Mouse (Mus musculus): ENCODE data around the gene Slc24a2. TPM values are rescaled to one million over a fixed set of nuclear protein-coding genes. Genes with fewer than 3 reads are reported as not detected.

The Slc24a2 gene
- total and polyA plus RNA-seq, 3 experiments = not detected

DNA sequence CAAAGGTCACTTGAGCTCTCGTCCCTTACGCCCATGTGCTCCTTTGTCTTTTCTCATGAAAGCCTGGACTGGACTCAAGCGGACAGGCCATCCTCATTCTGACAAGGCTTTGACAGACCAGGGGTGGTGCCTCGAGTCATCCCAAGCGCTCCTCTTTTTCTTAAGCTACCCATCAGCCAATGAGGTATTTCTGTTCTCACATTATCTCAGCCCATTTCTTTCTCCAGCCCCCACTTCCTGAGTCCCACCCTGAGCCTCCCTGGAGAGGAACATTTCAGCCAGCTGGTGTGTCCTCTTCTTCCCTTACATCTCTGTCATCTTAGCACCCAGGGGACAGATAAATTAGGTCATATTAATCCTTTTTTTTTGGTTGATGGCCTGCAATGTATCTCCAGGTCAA is 193.8 kb downstream of the Slc24a2 start:
- Histone ChIP-seq H3K4me3 (ENCODE audit: control insufficient read depth in 1 of 2, insufficient read depth in 1 of 2, low read depth in 2 of 2, low read length in 2 of 2) (no peak overlapping the region), H3K27ac (ENCODE audit: control insufficient read depth, low read depth, low read length) (no peak overlapping the region), H3K27me3 (ENCODE audit: control insufficient read depth in 1 of 2, insufficient read depth in 2 of 2, low read length in 2 of 2) (no peaks in the 10 kb centered on the region; a peak in 1 of 4 replicates), H3K9ac (ENCODE audit: control insufficient read depth, low read depth, low read length, poor library complexity, severe bottlenecking) (no peak overlapping the region), H3K36me3 (ENCODE audit: control insufficient read depth in 1 of 2, insufficient read depth in 2 of 2, low read length in 2 of 2) (no peaks in the 10 kb centered on the region), H3K4me1 (ENCODE audit: control insufficient read depth in 1 of 2, insufficient read depth in 2 of 2, low read length in 2 of 2) (no peaks in the 10 kb centered on the region), H3K79me2 (ENCODE audit: control insufficient read depth, insufficient read depth, low read length, poor library complexity) (no peaks in the 10 kb centered on the region), H3K9me3 (replicated peaks; ENCODE audit: insufficient read depth, low read length) (no peaks in the 10 kb centered on the region)
- no peak for DNase-seq (ENCODE audit: low read depth, low spot score)
- TF ChIP-seq CHD1 (IDR thresholded peaks at IDR 0.05; ENCODE audit: low read depth, low read length) (no peak), BHLHE40 (IDR thresholded peaks at IDR 0.05; ENCODE audit: borderline replicate concordance, low read depth, low read length) (no peak), ETS1 (IDR thresholded peaks at IDR 0.05; ENCODE audit: low read depth, low read length) (no peak), TAL1 (IDR thresholded peaks at IDR 0.05; ENCODE audit: low read length) (no peak), RAD21 (IDR thresholded peaks at IDR 0.05; ENCODE audit: low read depth, low read length) (no peak), POLR2AphosphoS5 (IDR thresholded peaks at IDR 0.05; ENCODE audit: borderline replicate concordance, low read depth, low read length) (no peak), MYB (IDR thresholded peaks at IDR 0.05; ENCODE audit: low read depth, low read length) (no peak), MEF2A (IDR thresholded peaks at IDR 0.05; ENCODE audit: extremely low read depth, insufficient replicate concordance, low read depth, low read length, poor library complexity, severe bottlenecking) (no peak), UBTF (IDR thresholded peaks at IDR 0.05; ENCODE audit: borderline replicate concordance, insufficient read depth, low read depth, low read length) (no peak), USF2 (IDR thresholded peaks at IDR 0.05; ENCODE audit: borderline replicate concordance in 1 of 2, insufficient read depth in 1 of 2, low read depth in 1 of 2, low read length in 2 of 2) (no peak), MXI1 (IDR thresholded peaks at IDR 0.05; ENCODE audit: low read depth, low read length) (no peak), ZC3H11A (IDR thresholded peaks at IDR 0.05; ENCODE audit: low read depth, low read length) (no peak), HCFC1 (IDR thresholded peaks at IDR 0.05; ENCODE audit: low read depth, low read length) (no peak), USF1 (IDR thresholded peaks at IDR 0.05; ENCODE audit: low read depth, low read length) (no peak)

DNA sequence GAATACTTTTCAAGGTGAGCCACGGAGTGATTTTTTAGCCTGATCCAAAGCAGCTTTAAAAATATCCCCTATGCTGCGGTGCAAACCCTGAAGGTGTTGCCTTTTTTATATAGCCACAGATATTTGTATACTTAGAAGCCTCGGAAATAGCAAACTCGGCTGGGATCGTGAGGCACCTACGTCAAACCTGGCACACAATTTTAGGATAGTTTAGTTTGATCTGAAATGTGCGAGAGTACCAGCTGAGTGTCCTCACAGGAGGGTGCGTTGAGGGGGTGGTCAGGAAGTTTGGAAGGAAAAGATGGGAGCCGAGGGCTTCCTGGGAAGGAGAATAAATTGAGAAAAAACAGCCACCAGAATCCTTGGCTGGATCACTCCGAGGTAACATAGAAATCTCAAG is 194.6 kb downstream of the Slc24a2 start:
- Histone ChIP-seq H3K4me1 (ENCODE audit: control insufficient read depth in 1 of 2, insufficient read depth in 2 of 2, low read length in 2 of 2) (no peaks in the 10 kb centered on the region), H3K9ac (ENCODE audit: control insufficient read depth, low read depth, low read length, poor library complexity, severe bottlenecking) (no peak overlapping the region), H3K27ac (ENCODE audit: control insufficient read depth, low read depth, low read length) (no peak overlapping the region), H3K4me3 (ENCODE audit: control insufficient read depth in 1 of 2, insufficient read depth in 1 of 2, low read depth in 2 of 2, low read length in 2 of 2) (no peak overlapping the region), H3K36me3 (ENCODE audit: control insufficient read depth in 1 of 2, insufficient read depth in 2 of 2, low read length in 2 of 2) (no peaks in the 10 kb centered on the region), H3K79me2 (ENCODE audit: control insufficient read depth, insufficient read depth, low read length, poor library complexity) (no peaks in the 10 kb centered on the region), H3K9me3 (replicated peaks; ENCODE audit: insufficient read depth, low read length) (no peaks in the 10 kb centered on the region), H3K27me3 (ENCODE audit: control insufficient read depth in 1 of 2, insufficient read depth in 2 of 2, low read length in 2 of 2) (no peaks in the 10 kb centered on the region; a peak in 1 of 4 replicates)
- no peak for DNase-seq (ENCODE audit: low read depth, low spot score)
- TF ChIP-seq EP300 (IDR thresholded peaks at IDR 0.05; ENCODE audit: low read depth in 1 of 2, low read length in 2 of 2) (no peak), POLR2AphosphoS2 (IDR thresholded peaks at IDR 0.05; ENCODE audit: low read length) (no peak), POLR2AphosphoS5 (IDR thresholded peaks at IDR 0.05; ENCODE audit: borderline replicate concordance, low read depth, low read length) (no peak), ZNF384 (IDR thresholded peaks at IDR 0.05; ENCODE audit: low read depth, low read length) (no peak), ZC3H11A (IDR thresholded peaks at IDR 0.05; ENCODE audit: low read depth, low read length) (no peak), CTCF (IDR thresholded peaks at IDR 0.05 in 2 of 3, conservative IDR thresholded peaks at IDR 0.05 in 1 of 3; ENCODE audit: control insufficient read depth in 1 of 3, insufficient read depth in 1 of 3, low read depth in 2 of 3, low read length in 3 of 3, poor library complexity in 1 of 3, severe bottlenecking in 1 of 3) (no peak), TBP (IDR thresholded peaks at IDR 0.05; ENCODE audit: low read depth, low read length) (no peak), MAZ (IDR thresholded peaks at IDR 0.05; ENCODE audit: low read depth, low read length) (no peak)

Measured in MEL (cell line).